Mouse (Mus musculus): Measurements from ENCODE around the gene Clip2. TPM values are rescaled to one million over a fixed set of nuclear protein-coding genes. Genes with fewer than 3 reads are reported as not detected.

Clip2 gene
- polyA plus RNA-seq, 1 experiment from 2014 or later, result 1.3 TPM

- no peak for DNase-seq (ENCODE audit: low spot score)
Observed at GRCm38 (mm10) chr5:134528488-134528887, 23.7 kb downstream of the Clip2 start.

- no peak for DNase-seq (ENCODE audit: low spot score)
Observed at GRCm38 (mm10) chr5:134525971-134526711, 26.1 kb downstream of the Clip2 start.

- no peak for DNase-seq (ENCODE audit: low spot score)
Observed at GRCm38 (mm10) chr5:134523728-134524127, 28.5 kb downstream of the Clip2 start.

- no peak for DNase-seq (ENCODE audit: low spot score)
Observed at GRCm38 (mm10) chr5:134522524-134522923, 29.7 kb downstream of the Clip2 start.

GRCm38 (mm10) chr5:134521806-134522205, 30.4 kb downstream of the Clip2 start:
- DNase-seq (ENCODE audit: low spot score), result no peak

- no peak for DNase-seq (ENCODE audit: low spot score)
Observed at GRCm38 (mm10) chr5:134521131-134521530, 31.1 kb downstream of the Clip2 start.

GRCm38 (mm10) chr5:134520120-134520519, 32.1 kb downstream of the Clip2 start:
- DNase-seq (ENCODE audit: low spot score), result no peak

- no peak for DNase-seq (ENCODE audit: low spot score)
Observed at GRCm38 (mm10) chr5:134519471-134519870, 32.8 kb downstream of the Clip2 start.

- no peak for DNase-seq (ENCODE audit: low spot score)
Observed at GRCm38 (mm10) chr5:134512086-134512485, 40.1 kb downstream of the Clip2 start.

- no peak for DNase-seq (ENCODE audit: low spot score)
Observed at GRCm38 (mm10) chr5:134510266-134510665, 42.0 kb downstream of the Clip2 start.

- no peak for DNase-seq (ENCODE audit: low spot score)
Observed at GRCm38 (mm10) chr5:134508965-134509364, 43.3 kb downstream of the Clip2 start.

- no peak for DNase-seq (ENCODE audit: low spot score)
Observed at GRCm38 (mm10) chr5:134507859-134508399, 44.3 kb downstream of the Clip2 start.

GRCm38 (mm10) chr5:134507307-134507706, 44.9 kb downstream of the Clip2 start:
- peak; percentile 84 for DNase-seq (ENCODE audit: low spot score)

- no peak for DNase-seq (ENCODE audit: low spot score)
Observed at GRCm38 (mm10) chr5:134505810-134506292, 46.4 kb downstream of the Clip2 start.

- DNase-seq (ENCODE audit: low spot score), result no peak
Observed at GRCm38 (mm10) chr5:134502591-134502990, 49.6 kb downstream of the Clip2 start.

GRCm38 (mm10) chr5:134501453-134501852, 50.8 kb downstream of the Clip2 start:
- DNase-seq (ENCODE audit: low spot score), result no peak

- DNase-seq (ENCODE audit: low spot score), result no peak
Observed at GRCm38 (mm10) chr5:134500681-134501080, 51.6 kb downstream of the Clip2 start.

GRCm38 (mm10) chr5:134500062-134500461, 52.2 kb downstream of the Clip2 start:
- peak; percentile 54 for DNase-seq (ENCODE audit: low spot score)

GRCm38 (mm10) chr5:134497026-134497425, 55.2 kb downstream of the Clip2 start:
- no peak for DNase-seq (ENCODE audit: low spot score)

- no peak for DNase-seq (ENCODE audit: low spot score)
Observed at GRCm38 (mm10) chr5:134495796-134496195, 56.4 kb downstream of the Clip2 start.

- peak; percentile 85 for DNase-seq (ENCODE audit: low spot score)
Observed at GRCm38 (mm10) chr5:134494142-134494541, 58.1 kb downstream of the Clip2 start.

GRCm38 (mm10) chr5:134492956-134493355, 59.3 kb downstream of the Clip2 start:
- DNase-seq (ENCODE audit: low spot score), result no peak

All from thymus, postnatal 0 days (tissue).